Mouse (Mus musculus) lung, embryonic 15.5 days (tissue): ENCODE measurements at regions not wholly inside any gene's neighbourhood (a gene's known extent, or its start where the extent isn't known, plus 50 kb on each side); places are given as distances from the start of the nearest gene placed in this dataset.

ENCODE experiments used
- ATAC-seq: fragments of 200-750 bp; cut with Nextera tagmentation; 2 replicates; pipeline ENCODE4 v1.8.0; 2017; ENCODE audit warnings: moderate number of reproducible peaks, borderline replicate concordance; ENCODE audit not compliant: low FRiP score, low TSS enrichment; ENCODE audit errors: extremely low read depth
- H3K27ac ChIP-seq: fragments of 300-500 bp; sonication (generic); 2 replicates; pipeline ENCODE4 v1.5.1; 2015; ENCODE audit warnings: moderate library complexity, mild to moderate bottlenecking, inconsistent platforms
- H3K27me3 ChIP-seq: fragments of 300-500 bp; sonication (generic); 2 replicates; pipeline ENCODE4 v1.6.1; 2015; ENCODE audit warnings: inconsistent platforms
- H3K36me3 ChIP-seq: fragments of 300-500 bp; sonication (generic); 2 replicates; pipeline ENCODE4 v1.6.1; 2015; ENCODE audit warnings: inconsistent platforms
- H3K4me1 ChIP-seq: fragments of 300-500 bp; sonication (generic); 2 replicates; pipeline ENCODE4 v1.6.1; 2015; ENCODE audit warnings: inconsistent platforms
- H3K4me2 ChIP-seq: fragments of 300-500 bp; sonication (generic); 2 replicates; pipeline ENCODE4 v1.6.1; 2015; ENCODE audit warnings: inconsistent platforms, mild to moderate bottlenecking, moderate library complexity
- H3K4me3 ChIP-seq: fragments of 300-500 bp; sonication (generic); 2 replicates; pipeline ENCODE4 v1.5.1; 2015; ENCODE audit warnings: mild to moderate bottlenecking, inconsistent platforms
- H3K9ac ChIP-seq: fragments of 300-500 bp; sonication (generic); 2 replicates; pipeline ENCODE4 v1.6.1; 2015; ENCODE audit warnings: inconsistent platforms
- H3K9me3 ChIP-seq: fragments of 300-500 bp; sonication (generic); 2 replicates; pipeline ENCODE4 v1.6.1; 2016; ENCODE audit warnings: inconsistent platforms
- WGBS: fragments of 180-500 bp; shearing (Covaris S2); methylation state at CpG from one replicate; pipeline ENCODE4 v1.1.7; 2015; 5-methylcytosine and 5-hydroxymethylcytosine counted together

DNA sequence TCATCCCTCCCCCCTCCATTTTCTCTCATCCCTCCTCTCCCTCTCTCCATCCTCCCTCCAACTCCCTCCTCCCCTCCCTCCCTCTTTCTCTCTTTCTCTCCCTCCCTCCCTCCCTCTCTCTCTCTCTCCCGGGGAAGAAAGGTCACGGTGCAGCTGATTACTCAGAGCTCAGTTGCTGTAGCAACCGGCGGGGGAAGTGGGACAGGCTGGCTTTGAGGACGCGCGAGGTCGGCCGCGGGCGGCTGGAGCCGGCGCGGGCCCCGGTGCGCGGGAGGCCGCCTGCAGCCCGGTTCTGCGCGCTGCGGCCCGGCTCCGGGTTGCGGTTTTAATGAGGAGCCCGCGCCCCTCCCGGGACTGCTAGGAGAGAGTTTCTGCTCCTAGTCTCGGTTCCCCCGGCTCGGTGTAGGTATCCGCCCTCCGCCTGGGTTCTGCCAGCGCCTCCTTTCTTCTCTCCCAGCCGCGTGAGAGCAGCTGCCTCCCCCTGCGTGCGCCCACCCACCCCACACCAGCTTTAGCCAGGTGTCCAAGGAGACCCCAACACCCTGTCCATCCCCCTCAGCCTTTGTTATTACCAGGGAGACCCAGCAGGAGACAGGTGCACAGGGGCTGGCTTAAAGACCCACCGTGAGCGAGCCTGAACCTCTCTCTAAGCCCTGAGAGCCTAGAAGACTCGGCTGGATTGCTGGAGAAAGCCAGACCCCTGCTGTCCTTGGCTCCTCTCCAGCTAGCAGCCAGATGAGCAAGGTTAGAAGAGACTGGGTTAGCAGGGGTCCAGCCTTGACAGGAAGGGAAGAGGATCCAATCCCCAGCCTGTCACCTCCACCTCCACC lies 98.6 kb downstream of the Cstad start:
- Histone ChIP-seq H3K4me3 (peak overlapping the region; percentile 43), H3K36me3 (no peaks in the 10 kb centered on the region), H3K4me2 (peak overlapping the region; percentile 80), H3K27ac (peak overlapping the region; percentile 95), H3K9me3 (no peaks in the 10 kb centered on the region), H3K27me3 (no peaks in the 10 kb centered on the region), H3K9ac (peak overlapping the region; percentile 59), H3K4me1 (peaks cover 51% of the 10 kb centered on the region)
- peak; percentile 67; the same call in 1 of the 2 replicates for ATAC-seq
- WGBS, result 1% methylated on average over 41 of the region's 41 CpGs

DNA sequence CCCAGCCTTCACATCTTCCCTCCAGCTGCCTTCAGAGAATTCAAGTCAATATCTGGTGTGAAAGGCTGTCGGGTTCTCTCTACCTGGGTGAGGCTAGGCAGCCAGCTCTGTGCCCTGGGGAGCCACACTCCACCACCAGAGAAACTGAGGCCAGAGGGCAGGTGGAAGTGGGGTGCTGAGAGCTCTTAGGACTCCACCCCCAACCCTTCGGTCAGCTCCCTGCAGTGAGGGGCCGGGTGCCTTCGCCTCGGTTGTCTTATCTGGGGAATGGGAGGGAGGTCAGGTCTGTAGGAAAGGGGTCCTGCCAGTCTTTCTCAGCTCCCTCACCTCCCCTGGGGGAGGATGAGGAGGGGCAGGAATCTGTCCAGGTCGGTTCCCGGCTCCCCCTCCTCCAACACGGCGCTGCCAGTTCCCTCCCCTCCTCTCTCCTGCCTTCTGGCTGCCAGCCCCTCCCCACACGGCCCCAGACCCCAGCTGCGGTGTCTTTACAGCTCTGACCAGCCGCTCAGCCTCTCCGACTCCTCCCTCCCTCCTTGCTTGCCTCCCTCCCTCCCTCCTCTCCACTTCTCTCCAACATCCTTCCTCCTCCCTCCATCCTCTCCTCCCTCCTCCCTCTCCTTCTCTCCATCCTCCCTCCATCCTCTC lies 97.8 kb downstream of the Cstad start:
- Histone ChIP-seq H3K4me3 (no peak overlapping the region), H3K4me1 (peaks cover 58% of the 10 kb centered on the region), H3K27ac (peak overlapping the region; percentile 95), H3K9ac (peak overlapping the region; percentile 14; the same call in 1 of the 2 replicates), H3K9me3 (no peaks in the 10 kb centered on the region), H3K27me3 (no peaks in the 10 kb centered on the region), H3K4me2 (peak overlapping the region; percentile 80), H3K36me3 (no peaks in the 10 kb centered on the region)
- 4% methylated on average over 13 of the region's 13 CpGs for WGBS
- ATAC-seq, result peak; percentile 76

DNA sequence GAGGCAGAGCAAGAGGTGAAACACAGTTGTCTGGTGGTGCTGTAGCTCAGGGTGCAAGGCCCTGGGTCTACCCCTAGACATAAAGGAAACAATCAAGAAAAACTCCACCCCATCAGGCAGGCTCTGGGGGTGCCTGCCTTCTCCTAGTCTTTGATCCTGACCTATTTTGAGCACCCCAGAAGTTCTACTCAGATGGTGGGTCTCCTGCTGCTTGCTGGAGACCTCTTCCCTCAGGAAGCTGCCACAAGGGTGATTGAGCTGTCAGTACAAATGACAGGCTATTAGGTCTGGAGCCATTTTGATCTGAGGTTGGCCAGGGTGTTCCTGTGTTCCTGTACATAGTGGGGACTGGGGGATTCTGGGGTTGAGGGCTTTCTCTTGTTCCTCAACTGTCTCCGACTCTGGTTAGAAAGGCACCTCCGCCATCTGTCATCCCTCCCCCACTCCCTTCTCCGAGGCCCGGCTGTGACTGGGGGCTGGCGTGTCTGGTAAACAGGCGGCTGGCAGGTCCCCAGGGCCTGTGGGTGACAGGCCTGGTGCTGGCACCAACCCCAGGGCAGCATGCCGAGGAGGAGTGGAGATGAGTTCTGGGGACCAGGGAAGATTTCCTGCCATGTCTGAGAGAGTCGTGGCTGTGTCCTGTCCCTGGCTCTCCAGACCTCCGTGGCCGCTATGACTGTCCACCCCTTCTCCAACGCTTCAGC lies 97.2 kb downstream of the Cstad start:
- ATAC-seq, result peak; percentile 37; the same call in 1 of the 2 replicates
- H3K9me3 ChIP-seq, result no peaks in the 10 kb centered on the region
- WGBS, result 7% methylated on average over 11 of the region's 11 CpGs
- no peaks in the 10 kb centered on the region for H3K36me3 ChIP-seq
- H3K4me1 ChIP-seq, result peaks cover 65% of the 10 kb centered on the region
- H3K9ac ChIP-seq, result peak overlapping the region; percentile 14; the same call in 1 of the 2 replicates
- peak overlapping the region; percentile 95 for H3K27ac ChIP-seq
- no peaks in the 10 kb centered on the region for H3K27me3 ChIP-seq
- no peak overlapping the region for H3K4me3 ChIP-seq
- H3K4me2 ChIP-seq, result peak overlapping the region; percentile 80

GRCm38 (mm10) chr2:30690925-30691856 lies 96.4 kb downstream of the Cstad start:
- Histone ChIP-seq H3K9me3 (no peaks in the 10 kb centered on the region), H3K4me3 (no peak overlapping the region), H3K9ac (no peak overlapping the region), H3K4me1 (peaks cover 71% of the 10 kb centered on the region), H3K4me2 (no peak overlapping the region), H3K27me3 (no peaks in the 10 kb centered on the region), H3K36me3 (no peaks in the 10 kb centered on the region), H3K27ac (peak overlapping the region; percentile 95)
- ATAC-seq, result no peak
- WGBS, result 81% methylated on average over 17 of the region's 17 CpGs

- WGBS, result 74% methylated on average over 11 of the region's 11 CpGs
- Histone ChIP-seq H3K36me3 (no peaks in the 10 kb centered on the region), H3K27me3 (no peaks in the 10 kb centered on the region), H3K4me1 (peaks cover 73% of the 10 kb centered on the region), H3K27ac (peak overlapping the region; percentile 95), H3K9ac (no peak overlapping the region), H3K4me3 (no peak overlapping the region), H3K9me3 (no peaks in the 10 kb centered on the region), H3K4me2 (no peak overlapping the region)
- ATAC-seq, result no peak
Measured at GRCm38 (mm10) chr2:30690307-30690706, 95.5 kb downstream of the Cstad start.

- 87% methylated on average over 4 of the region's 4 CpGs for WGBS
- H3K9ac ChIP-seq, result no peak overlapping the region
- H3K9me3 ChIP-seq, result no peaks in the 10 kb centered on the region
- peaks cover 73% of the 10 kb centered on the region for H3K4me1 ChIP-seq
- H3K27me3 ChIP-seq, result no peaks in the 10 kb centered on the region
- no peak overlapping the region for H3K4me3 ChIP-seq
- H3K27ac ChIP-seq, result peak overlapping the region; percentile 91; the same call in 1 of the 2 replicates
- no peak overlapping the region for H3K4me2 ChIP-seq
- no peaks in the 10 kb centered on the region for H3K36me3 ChIP-seq
- ATAC-seq, result no peak
Measured at GRCm38 (mm10) chr2:30688402-30688801, 93.6 kb downstream of the Cstad start.

- no peak overlapping the region for H3K4me3 ChIP-seq
- H3K27ac ChIP-seq, result peak overlapping the region; percentile 91
- H3K9me3 ChIP-seq, result no peaks in the 10 kb centered on the region
- peaks cover 71% of the 10 kb centered on the region for H3K4me1 ChIP-seq
- peak; percentile 64; the same call in 1 of the 2 replicates for ATAC-seq
- WGBS, result 4% methylated on average over 23 of the region's 23 CpGs
- peak overlapping the region; percentile 41 for H3K4me2 ChIP-seq
- no peaks in the 10 kb centered on the region for H3K36me3 ChIP-seq
- no peaks in the 10 kb centered on the region for H3K27me3 ChIP-seq
- peak overlapping the region; percentile 39 for H3K9ac ChIP-seq
Measured at GRCm38 (mm10) chr2:30687121-30687551, 92.3 kb downstream of the Cstad start.

- Histone ChIP-seq H3K4me3 (no peak overlapping the region), H3K4me1 (peaks cover 64% of the 10 kb centered on the region), H3K27ac (peak overlapping the region; percentile 91), H3K9ac (no peak overlapping the region), H3K36me3 (no peaks in the 10 kb centered on the region), H3K4me2 (no peak overlapping the region), H3K9me3 (no peaks in the 10 kb centered on the region), H3K27me3 (no peaks in the 10 kb centered on the region)
- WGBS, result 68% methylated on average over 6 of the region's 6 CpGs
- no peak for ATAC-seq
Measured at GRCm38 (mm10) chr2:30686359-30686758, 91.5 kb downstream of the Cstad start.

DNA sequence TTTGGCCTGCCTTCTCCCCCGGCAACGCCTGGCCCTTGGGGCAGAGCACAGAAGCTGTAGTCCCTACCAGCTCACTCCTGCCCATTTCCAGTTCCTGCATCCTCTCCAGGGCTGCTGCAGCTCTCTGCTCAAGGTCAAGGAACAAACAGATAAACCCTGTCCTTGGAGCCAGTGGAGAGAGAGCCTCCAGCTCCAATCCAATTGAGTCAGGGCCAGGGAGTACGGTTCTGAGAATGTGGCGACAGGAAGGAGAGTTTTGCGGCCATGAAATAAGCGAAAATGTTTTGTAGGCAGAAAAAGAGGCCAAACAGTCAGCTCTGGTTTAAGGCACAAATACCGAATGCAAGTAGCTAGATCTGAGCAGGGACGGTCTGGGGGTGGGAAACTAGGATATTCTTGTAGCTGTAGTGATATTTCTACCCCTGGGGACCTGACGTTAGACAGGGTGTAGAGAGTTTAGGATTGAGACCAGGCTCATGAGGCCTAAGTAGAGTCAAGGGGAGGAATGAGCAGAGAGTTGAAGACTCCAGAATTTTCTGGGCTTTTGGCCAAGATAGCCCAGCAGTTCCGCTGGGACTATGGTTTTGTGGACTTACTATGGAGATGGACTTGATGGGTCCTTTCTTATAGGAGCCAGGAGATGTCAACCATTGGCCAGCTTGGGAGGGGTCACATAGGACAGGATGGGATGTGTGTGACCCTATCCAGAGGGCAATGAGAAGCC lies 90.5 kb downstream of the Cstad start:
- no peak overlapping the region for H3K4me2 ChIP-seq
- no peak overlapping the region for H3K9ac ChIP-seq
- H3K4me3 ChIP-seq, result no peak overlapping the region
- 28% methylated on average over 10 of the region's 10 CpGs for WGBS
- peaks cover 56% of the 10 kb centered on the region for H3K4me1 ChIP-seq
- ATAC-seq, result peak; percentile 3; the same call in 1 of the 2 replicates
- H3K27me3 ChIP-seq, result no peaks in the 10 kb centered on the region
- peak overlapping the region; percentile 91 for H3K27ac ChIP-seq
- no peaks in the 10 kb centered on the region for H3K9me3 ChIP-seq
- no peaks in the 10 kb centered on the region for H3K36me3 ChIP-seq

DNA sequence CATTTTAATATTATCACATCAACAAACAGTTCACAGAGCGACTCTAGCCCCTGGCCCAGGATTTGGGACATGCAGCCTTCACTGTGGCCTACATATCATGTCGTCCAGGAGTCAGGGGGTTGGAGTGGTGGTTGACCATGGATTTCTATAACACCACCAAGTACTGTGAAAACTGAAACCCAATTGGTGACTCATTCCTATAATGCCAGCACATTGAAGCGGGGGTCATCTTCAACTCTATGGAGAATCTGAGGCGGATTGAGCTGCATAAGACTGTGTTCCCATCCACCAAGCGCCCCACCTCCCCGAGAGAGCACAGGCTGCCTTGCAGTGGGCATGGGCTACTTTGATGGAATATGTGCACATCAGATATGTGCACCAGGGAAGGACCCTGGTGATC lies 89.6 kb downstream of the Cstad start:
- 91% methylated on average over 6 of the region's 6 CpGs for WGBS
- Histone ChIP-seq H3K9ac (no peak overlapping the region), H3K36me3 (no peaks in the 10 kb centered on the region)

More for the DNA sequence above, 89.6 kb downstream of the Cstad start:
- Histone ChIP-seq H3K4me2 (no peak overlapping the region), H3K4me3 (no peak overlapping the region), H3K27ac (peak overlapping the region; percentile 91), H3K9me3 (peaks cover 4% of the 10 kb centered on the region; the same call in 1 of the 2 replicates), H3K27me3 (no peaks in the 10 kb centered on the region), H3K4me1 (peaks cover 51% of the 10 kb centered on the region)
- ATAC-seq, result no peak
